Mouse (Mus musculus): ENCODE measurements around the gene Lipe.
A peak's percentile ranks its signal among the peaks of the same experiment; 100 is the strongest.

Gene Lipe

GRCm38 (mm10) chr7:25363151-25363550 lies 35.4 kb downstream of the Lipe start:
- no peak for DNase-seq (ENCODE audit: low spot score)

- no peak for DNase-seq (ENCODE audit: low spot score)
Observed at GRCm38 (mm10) chr7:25358721-25359206, 39.7 kb downstream of the Lipe start.

- DNase-seq (ENCODE audit: low spot score), result no peak
Observed at GRCm38 (mm10) chr7:25348861-25349260, 49.6 kb downstream of the Lipe start.

- peak; percentile 29 for DNase-seq (ENCODE audit: low spot score)
Observed at GRCm38 (mm10) chr7:25341000-25341784, 57.3 kb downstream of the Lipe start.

GRCm38 (mm10) chr7:25339329-25339728 lies 59.2 kb downstream of the Lipe start:
- no peak for DNase-seq (ENCODE audit: low spot score)

- DNase-seq (ENCODE audit: low spot score), result no peak
Observed at GRCm38 (mm10) chr7:25334472-25334871, 64.0 kb downstream of the Lipe start.

- peak; percentile 41 for DNase-seq (ENCODE audit: low spot score)
Observed at GRCm38 (mm10) chr7:25333596-25334307, 64.8 kb downstream of the Lipe start.
